Mouse (Mus musculus) lung, postnatal 0 days (tissue): ENCODE results near the gene Prm2.

ENCODE experiments used
- CTCF ChIP-seq: IDR thresholded peaks from 2 replicates; pipeline ENCODE4 v1.5.1; 2016; ENCODE audit warnings: antibody characterized with exemption, mild to moderate bottlenecking
- EP300 ChIP-seq: IDR thresholded peaks from 2 replicates; pipeline ENCODE4 v1.6.1; 2016; ENCODE audit warnings: antibody characterized with exemption, mild to moderate bottlenecking, control low read depth

GRCm38 (mm10) chr16:10786288-10786687 lies 9.6 kb downstream of the Prm2 start:
- TF ChIP-seq CTCF (peak; percentile 91), EP300 (no peak)
